ENCODE assay signal across 12 mouse cellular contexts in the genomic region with DNA sequence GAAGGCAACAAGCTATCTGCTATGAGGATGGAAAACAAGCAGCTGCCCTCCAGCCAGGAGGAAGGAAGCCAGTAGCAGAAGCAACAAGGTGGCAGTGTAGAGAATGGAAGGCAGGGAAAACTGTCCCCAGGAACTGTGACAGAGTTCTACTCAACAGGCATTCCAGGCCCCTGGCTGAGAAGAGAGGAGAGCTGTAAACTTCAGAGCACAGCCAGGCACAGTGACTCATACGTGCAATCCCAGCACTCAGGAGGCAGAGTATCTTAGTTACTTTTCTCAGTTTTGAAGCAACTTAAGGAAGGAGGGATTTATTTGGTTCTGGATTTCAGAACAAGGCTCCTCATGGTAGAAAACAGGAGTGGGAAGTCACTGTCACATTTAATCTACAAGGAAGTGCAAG. TPM values are rescaled to one million over a fixed set of nuclear protein-coding genes. Genes with fewer than 3 reads are reported as not detected.
DNase-seq lines count a peak whose midpoint lies in the region; ATAC-seq and TF ChIP-seq lines count a peak whose summit lies in the region.
"Had no signal": no experiment of that assay in that cellular context is flagged by ENCODE, and none has a peak within 500 bp of the region (broad histone marks: within the 10 kb centered on the region; RNA-seq: fewer than 3 reads in every experiment).

No protein-coding gene starts in this region.

- no peak overlapping the region for H3K4me3 ChIP-seq in kidney, postnatal 0 days (replicated peaks; ENCODE audit: low read depth, low read length)
- H3K4me3 ChIP-seq in intestine, embryonic 14.5 days (ENCODE audit: low read depth, low read length), result no peak overlapping the region
- H3K4me3 ChIP-seq: midbrain, embryonic 10.5 days; neural tube, embryonic 12.5 days had no signal

- peaks cover 27% of the 10 kb centered on the region for H3K4me1 ChIP-seq in kidney, postnatal 0 days (replicated peaks; ENCODE audit: insufficient read depth, low read length)
- H3K4me1 ChIP-seq in intestine, embryonic 14.5 days (replicated peaks; ENCODE audit: control insufficient read depth, insufficient read depth, low read length), result peaks cover 42% of the 10 kb centered on the region

- CTCF ChIA-PET in Patski (lab: Charles Lee), result interaction anchor here (1.0 to 1.5 kb wide), 3 partner anchors 9 to 20 kb away, joined by 4 to 5 read pairs (median 5); no protein-coding TSS in a partner anchor

- 52% methylated on average over 1 of the region's 1 CpGs for WGBS in kidney, postnatal 0 days
- WGBS in intestine, embryonic 14.5 days, result 39% methylated on average over 1 of the region's 1 CpGs

- no peak overlapping the region for H3K9ac ChIP-seq in kidney, postnatal 0 days (ENCODE audit: low read depth, low read length)
- no peak overlapping the region for H3K9ac ChIP-seq in intestine, embryonic 14.5 days (ENCODE audit: low read length)
- H3K9ac ChIP-seq: neural tube, embryonic 12.5 days had no signal

- no peak for ATAC-seq in kidney, postnatal 0 days (replicated peaks; ENCODE audit: low FRiP score, low read depth)
- ATAC-seq in Patski, result peak; percentile 89
- ATAC-seq in intestine, embryonic 14.5 days (replicated peaks; ENCODE audit: low FRiP score, low TSS enrichment, low read depth), result no peak

- no peak overlapping the region for H3K4me2 ChIP-seq in kidney, postnatal 0 days (ENCODE audit: low read length)
- H3K4me2 ChIP-seq in intestine, embryonic 14.5 days (ENCODE audit: low read length), result no peak overlapping the region
- H3K4me2 ChIP-seq: neural tube, embryonic 12.5 days had no signal

- in situ Hi-C loops in Patski (cut with MboI; ENCODE audit: low pct_unique_long_range_greater_than_20kb), result no loop called here

- POLR2A ChIA-PET in Patski (lab: Charles Lee), result interaction anchor here (1.2 kb wide), 1 partner anchor 21 kb away, joined by 3 read pairs; no protein-coding TSS in a partner anchor

- peaks cover 22% of the 10 kb centered on the region for H3K36me3 ChIP-seq in kidney, postnatal 0 days (ENCODE audit: insufficient read depth, low read length)
- peaks cover 46% of the 10 kb centered on the region for H3K36me3 ChIP-seq in intestine, embryonic 14.5 days (ENCODE audit: control insufficient read depth, insufficient read depth, low read length)

- no peaks in the 10 kb centered on the region; the same call in 1 of the 2 replicates for H3K9me3 ChIP-seq in kidney, postnatal 0 days (replicated peaks; ENCODE audit: low read length)
- H3K9me3 ChIP-seq in intestine, embryonic 14.5 days (ENCODE audit: control insufficient read depth, low read length), result peaks cover 29% of the 10 kb centered on the region

- DNase-seq in kidney, postnatal 0 days (ENCODE audit: low spot score), result no peak
- no peak for DNase-seq in kidney, postnatal 25 days
- peak; percentile 35 for DNase-seq in MN1 (ENCODE audit: low spot score)
- DNase-seq in Patski (ENCODE audit: low read depth, low spot score), result no peak
- no peak for DNase-seq in intestine, embryonic 14.5 days (ENCODE audit: low spot score)
- no peak for DNase-seq in spleen, postnatal 10 days (ENCODE audit: low spot score in 2 of 2)
- DNase-seq in urinary bladder, postnatal 4 days (ENCODE audit: low spot score in 2 of 2), result no peak
- DNase-seq: adrenal gland, postnatal 14 days; kidney, postnatal 10 days; thymus, postnatal 25 days had no signal

- H3K27ac ChIP-seq in kidney, postnatal 0 days, result peak overlapping the region; percentile 39
- peak overlapping the region; percentile 16; the same call in 1 of the 2 replicates for H3K27ac ChIP-seq in intestine, embryonic 14.5 days (ENCODE audit: low read depth)
- H3K27ac ChIP-seq: midbrain, embryonic 10.5 days; neural tube, embryonic 12.5 days had no signal

- no peaks in the 10 kb centered on the region for H3K27me3 ChIP-seq in kidney, postnatal 0 days (ENCODE audit: insufficient read depth, low read length)
- no peaks in the 10 kb centered on the region for H3K27me3 ChIP-seq in Patski
- H3K27me3 ChIP-seq in intestine, embryonic 14.5 days (replicated peaks; ENCODE audit: control insufficient read depth, insufficient read depth, low read length), result no peaks in the 10 kb centered on the region
- H3K27me3 ChIP-seq: neural tube, embryonic 12.5 days had no signal

- TF ChIP-seq CTCF in kidney, postnatal 0 days (IDR thresholded peaks at IDR 0.05; ENCODE audit: low read depth), result 0 out of 2 replicates have a peak, but pooled peaks have one; percentile 4
- no peak for TF ChIP-seq CTCF in Patski (IDR thresholded peaks at IDR 0.05)

RNA-seq across cellular contexts. Expression of gene Igf2r, which starts 31.5 kb away (rescaled TPM):
- 16.1 and 16.7 TPM in 2 replicates for polyA plus RNA-seq in kidney, postnatal 0 days (2015; fragmentation: Nextera tagmentation; extraction: Ambion mirVana)
- polyA plus RNA-seq in Patski (2021), result 70.4 TPM
- polyA plus RNA-seq in intestine, embryonic 14.5 days (2014; fragmentation: Nextera tagmentation; extraction: Ambion mirVana), result 52.3 and 52.8 TPM in 2 replicates
